In the genomic region with DNA sequence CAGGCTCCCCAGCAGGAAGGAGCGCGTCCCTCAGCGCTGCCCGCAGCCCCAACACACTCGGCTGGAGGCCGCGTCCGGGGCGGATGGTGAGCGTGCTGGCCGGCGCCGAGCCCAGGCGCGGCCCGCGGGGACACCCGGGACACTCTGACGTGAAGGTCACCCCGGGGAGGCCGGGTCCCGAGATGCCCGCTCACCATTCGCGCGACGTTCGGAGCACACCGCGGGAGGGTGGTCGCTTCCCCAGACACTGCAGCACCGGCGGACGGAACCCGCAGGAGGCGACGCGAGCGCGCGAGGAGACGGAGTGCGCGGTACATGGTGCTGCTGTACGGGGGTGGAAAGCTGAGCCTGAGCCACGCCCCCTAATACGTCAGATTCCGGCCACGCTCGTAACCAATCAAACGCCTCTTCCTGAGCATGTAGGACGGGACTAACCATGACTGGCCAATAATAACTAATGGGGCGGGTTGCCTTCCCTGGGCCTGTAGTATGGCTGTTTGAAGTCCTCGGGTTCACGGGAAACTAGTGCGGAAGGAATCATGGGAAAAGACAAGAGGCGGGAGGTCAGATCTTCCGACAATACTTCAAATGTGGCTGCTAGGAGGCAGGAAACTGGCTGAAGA, we compare ENCODE assay signal across 8 mouse cellular contexts. TPM values are rescaled to one million over a fixed set of nuclear protein-coding genes. Genes with fewer than 3 reads are reported as not detected.
DNase-seq lines count a peak whose midpoint lies in the region; ATAC-seq and TF ChIP-seq lines count a peak whose summit lies in the region.

TSS of gene Fh1 (minus strand) at position 379 of the 623 bp plus-strand sequence.

- peak within 1 kb of the TSS; percentile 30 for H3K27ac ChIP-seq in cortical plate, adult 2 months (ENCODE audit: insufficient read depth, low read length)

- peak; percentile 98 for TF ChIP-seq POLR2A in cortical plate, adult 2 months (IDR thresholded peaks at IDR 0.05; ENCODE audit: extremely low read depth, insufficient read depth, low read length)

- peaks cover 10% of the 10 kb centered on the region for H3K36me3 ChIP-seq in megakaryocyte, embryonic 14.5 days (replicated peaks; ENCODE audit: low read length)

- peak; percentile 98 for ATAC-seq in activated CD4-positive, CD25-positive, alpha-beta regulatory T cell, adult 4 months

- DNase-seq in gastrocnemius, adult 8-10 months (ENCODE audit: low spot score in 2 of 2): peak; percentile 94
- DNase-seq in hindlimb bud, embryonic 11.5 days (ENCODE audit: extremely low spot score, low read depth, low spot score): peak; percentile 86
- peak; percentile 86 to 97 for DNase-seq in left cerebral cortex, adult 8-10 months (ENCODE audit: low spot score in 2 of 2)
- peak; percentile 97 to 99 for DNase-seq in right cerebral cortex, postnatal 10 days (ENCODE audit: low spot score in 2 of 2)
- DNase-seq in urinary bladder, postnatal 25 days (ENCODE audit: low spot score): peak; percentile 90

- H3K27me3 ChIP-seq in megakaryocyte, embryonic 14.5 days (replicated peaks): no peaks in the 10 kb centered on the region

- H3K4me1 ChIP-seq in cortical plate, adult 2 months (ENCODE audit: control insufficient read depth, insufficient read depth, low read length): peaks cover 4% of the 10 kb centered on the region
- H3K4me1 ChIP-seq in megakaryocyte, embryonic 14.5 days: peaks cover 53% of the 10 kb centered on the region

- no peak for TF ChIP-seq CTCF in cortical plate, adult 2 months (IDR thresholded peaks at IDR 0.05; ENCODE audit: extremely low read depth, insufficient read depth, low read length)

- H3K4me3 ChIP-seq in cortical plate, adult 2 months (ENCODE audit: insufficient read depth, low read length): peak within 1 kb of the TSS; percentile 96
- peak within 1 kb of the TSS; percentile 95 for H3K4me3 ChIP-seq in megakaryocyte, embryonic 14.5 days (replicated peaks)

- H3K9me3 ChIP-seq in megakaryocyte, embryonic 14.5 days: no peaks in the 10 kb centered on the region

RNA-seq across cellular contexts. Expression of gene Fh1, which starts in this region (rescaled TPM):
- polyA plus RNA-seq in activated CD4-positive, CD25-positive, alpha-beta regulatory T cell, adult 4 months (2017; shearing (Covaris generic)): 10 to 100 TPM; 50.5 to 80.4 TPM
- 105 and 115 TPM in 2 replicates for polyA plus RNA-seq in cortical plate, adult 2 months (2012; rRNA removed)
- total RNA-seq in gastrocnemius, adult 8-10 months (2022): 100 to 1,000 TPM; 237 to 267 (median 244) TPM
- 10 to 100 TPM; 78.8 to 96.0 (median 86.8) TPM for total RNA-seq in left cerebral cortex, adult 8-10 months (2022)
- polyA plus RNA-seq in megakaryocyte, embryonic 14.5 days (2012; ENCODE audit: insufficient read depth, low replicate concordance): 4.6 and 10.4 TPM in 2 replicates

Comparison
In these comparisons a context has a peak if more than half of its experiments do, and no peak if none do; other contexts are left out.
1. Peak in every context shown above with its lines: DNase-seq, ATAC-seq, H3K4me3 ChIP-seq and H3K27ac ChIP-seq.